Mouse (Mus musculus): Measurements from ENCODE around the gene Rnf34. TPM values are rescaled to one million over a fixed set of nuclear protein-coding genes. Genes with fewer than 3 reads are reported as not detected.

Gene Rnf34
- total and polyA plus RNA-seq, 2 experiments from 2014 or later: 32.1 to 46.6 TPM

DNA sequence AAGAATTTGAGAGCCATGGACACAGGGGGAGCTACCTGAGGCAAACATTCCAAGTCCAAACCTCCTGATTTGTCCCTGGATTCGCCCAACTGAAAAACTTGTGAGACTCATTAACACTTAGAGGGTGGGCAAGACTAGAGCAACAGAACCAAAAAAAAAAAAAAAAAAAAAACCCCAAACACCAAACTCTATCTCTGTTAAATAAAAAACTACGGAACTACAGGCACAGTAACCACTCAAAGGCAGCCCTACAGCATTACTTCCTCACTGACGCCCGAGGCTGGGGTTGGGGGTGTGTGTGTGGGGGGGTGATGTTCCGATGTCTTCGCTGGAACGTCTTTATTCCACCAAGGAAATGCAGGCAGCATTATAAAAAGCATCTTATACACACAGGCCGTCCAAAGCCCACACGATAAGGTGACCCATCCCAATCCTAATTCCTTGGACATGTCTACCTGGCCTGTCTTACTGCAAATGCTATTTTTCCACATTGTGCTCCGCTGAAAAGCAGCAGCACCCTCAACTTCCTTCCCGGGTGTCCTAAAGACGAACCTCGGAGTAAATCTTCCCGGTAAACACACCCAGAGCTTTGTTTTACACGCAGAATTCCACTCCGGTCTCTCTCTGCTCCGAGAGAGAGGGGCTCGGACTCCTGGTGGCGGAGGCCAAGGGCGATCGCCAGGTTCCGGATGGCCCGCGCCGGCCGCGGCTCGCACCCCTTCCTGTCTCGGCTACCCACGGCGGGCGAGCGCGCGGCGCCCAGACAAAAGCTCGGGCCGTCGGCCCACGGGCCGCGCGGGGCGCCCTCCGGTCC is 49.3 kb downstream of the Rnf34 start:
- no peak for TF ChIP-seq CTCF (IDR thresholded peaks at IDR 0.05; ENCODE audit: low read depth)
- WGBS: under 1% methylated on average over 39 of the region's 45 CpGs
- ATAC-seq: no peak

GRCm38 (mm10) chr5:122899777-122900557 is 50.1 kb downstream of the Rnf34 start:
- ATAC-seq (peak; percentile 97), DNase-seq (peak; percentile 95)
- TF ChIP-seq CTCF (IDR thresholded peaks at IDR 0.05; ENCODE audit: low read depth): peak; percentile 30; the same call in 1 of the 2 replicates
- WGBS: under 1% methylated on average over 92 of the region's 120 CpGs
- H3K36me3 ChIP-seq (ENCODE audit: insufficient read depth): no peaks in the 10 kb centered on the region; the same call in 1 of the 2 replicates
- peak overlapping the region; percentile 87 for H3K27ac ChIP-seq (ENCODE audit: low read depth, low read length)
- H3K9ac ChIP-seq: peak overlapping the region; percentile 68
- H3K4me3 ChIP-seq (ENCODE audit: low read depth, low read length): peak overlapping the region; percentile 93
- H3K4me2 ChIP-seq (ENCODE audit: low read depth): peak overlapping the region; percentile 71
- H3K9me3 ChIP-seq (ENCODE audit: low read length): no peaks in the 10 kb centered on the region
- H3K4me1 ChIP-seq (ENCODE audit: insufficient read depth): peaks cover 19% of the 10 kb centered on the region
- no peaks in the 10 kb centered on the region for H3K27me3 ChIP-seq (ENCODE audit: insufficient read depth, low read length)

More for the DNA sequence above, 49.3 kb downstream of the Rnf34 start:
- Histone ChIP-seq H3K9me3 (ENCODE audit: low read length) (no peaks in the 10 kb centered on the region), H3K9ac (peak overlapping the region; percentile 68), H3K4me2 (ENCODE audit: low read depth) (peak overlapping the region; percentile 71), H3K36me3 (ENCODE audit: insufficient read depth) (no peaks in the 10 kb centered on the region), H3K4me3 (ENCODE audit: low read depth, low read length) (peak overlapping the region; percentile 93), H3K4me1 (ENCODE audit: insufficient read depth) (peaks cover 19% of the 10 kb centered on the region), H3K27me3 (ENCODE audit: insufficient read depth, low read length) (no peaks in the 10 kb centered on the region), H3K27ac (ENCODE audit: low read depth, low read length) (peak overlapping the region; percentile 87)
- DNase-seq: peak; percentile 48

- 2% methylated on average over 33 of the region's 33 CpGs for WGBS
- no peak for TF ChIP-seq CTCF (IDR thresholded peaks at IDR 0.05; ENCODE audit: low read depth)
- DNase-seq: no peak
Observed at GRCm38 (mm10) chr5:122900558-122901171, 50.8 kb downstream of the Rnf34 start.

DNA sequence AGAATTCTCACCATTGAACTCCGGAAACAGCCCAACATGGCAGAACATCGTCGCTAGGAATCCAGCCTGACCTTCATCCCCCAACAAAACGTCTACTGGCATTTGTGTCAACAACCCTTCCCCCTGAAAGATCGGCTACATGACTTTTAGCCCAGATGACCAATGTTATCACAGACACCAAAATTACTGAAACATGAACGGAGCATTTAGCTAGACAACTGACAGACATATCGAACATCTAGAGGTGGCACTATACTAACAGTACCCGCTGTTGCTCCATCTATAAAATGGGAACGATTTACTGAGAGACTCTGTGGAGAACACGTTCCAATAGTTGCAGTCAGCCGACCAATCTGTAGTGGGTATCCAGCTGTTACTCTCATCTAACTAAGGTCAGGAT is 51.3 kb downstream of the Rnf34 start:
- ATAC-seq: no peak
- 56% methylated on average over 11 of the region's 11 CpGs for WGBS
- Histone ChIP-seq H3K27ac (ENCODE audit: low read depth, low read length) (peak overlapping the region; percentile 87), H3K4me1 (ENCODE audit: insufficient read depth) (peaks cover 19% of the 10 kb centered on the region), H3K27me3 (ENCODE audit: insufficient read depth, low read length) (no peaks in the 10 kb centered on the region), H3K4me3 (ENCODE audit: low read depth, low read length) (peak overlapping the region; percentile 93), H3K9ac (peak overlapping the region; percentile 68), H3K36me3 (ENCODE audit: insufficient read depth) (no peaks in the 10 kb centered on the region; the same call in 1 of the 2 replicates), H3K4me2 (ENCODE audit: low read depth) (peak overlapping the region; percentile 71), H3K9me3 (ENCODE audit: low read length) (no peaks in the 10 kb centered on the region)
- DNase-seq: no peak
- TF ChIP-seq CTCF (IDR thresholded peaks at IDR 0.05; ENCODE audit: low read depth): no peak

More at GRCm38 (mm10) chr5:122900558-122901171, 50.8 kb downstream of the Rnf34 start:
- Histone ChIP-seq H3K27ac (ENCODE audit: low read depth, low read length) (peak overlapping the region; percentile 87), H3K9me3 (ENCODE audit: low read length) (no peaks in the 10 kb centered on the region), H3K4me2 (ENCODE audit: low read depth) (peak overlapping the region; percentile 71), H3K27me3 (ENCODE audit: insufficient read depth, low read length) (no peaks in the 10 kb centered on the region), H3K9ac (peak overlapping the region; percentile 68), H3K36me3 (ENCODE audit: insufficient read depth) (no peaks in the 10 kb centered on the region; the same call in 1 of the 2 replicates), H3K4me3 (ENCODE audit: low read depth, low read length) (peak overlapping the region; percentile 93), H3K4me1 (ENCODE audit: insufficient read depth) (peaks cover 19% of the 10 kb centered on the region)
- no peak; the same call in 1 of the 2 replicates for ATAC-seq

DNA sequence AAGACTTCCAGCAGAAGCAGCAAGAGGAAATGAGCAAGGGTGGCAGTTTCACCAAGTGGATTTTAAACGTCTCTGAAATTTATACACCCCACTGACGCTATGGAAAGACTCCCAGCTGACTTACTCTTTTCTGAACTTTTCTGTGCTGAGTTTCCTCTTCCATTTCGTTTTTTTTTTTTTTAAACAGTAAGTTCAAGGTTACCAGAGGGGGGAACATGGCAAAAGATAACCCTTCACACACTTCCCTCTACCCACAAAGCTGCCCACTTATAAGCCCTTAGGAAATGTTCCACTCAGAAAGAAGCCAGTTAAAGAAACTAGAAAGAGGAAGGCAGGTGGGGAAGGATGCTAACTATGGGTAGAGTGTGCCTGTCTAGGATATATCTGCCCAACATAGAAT is 51.8 kb downstream of the Rnf34 start:
- no peak overlapping the region for H3K4me3 ChIP-seq (ENCODE audit: low read depth, low read length)
- no peak overlapping the region for H3K9ac ChIP-seq
- ATAC-seq (no peak), DNase-seq (no peak)
- H3K27ac ChIP-seq (ENCODE audit: low read depth, low read length): 0 out of 2 replicates have a peak overlapping the region, but pooled peaks have one; percentile 87
- no peaks in the 10 kb centered on the region; the same call in 1 of the 2 replicates for H3K36me3 ChIP-seq (ENCODE audit: insufficient read depth)
- no peak overlapping the region for H3K4me2 ChIP-seq (ENCODE audit: low read depth)
- 62% methylated on average over 3 of the region's 3 CpGs for WGBS
- no peaks in the 10 kb centered on the region for H3K9me3 ChIP-seq (ENCODE audit: low read length)
- H3K4me1 ChIP-seq (ENCODE audit: insufficient read depth): peaks cover 19% of the 10 kb centered on the region
- no peaks in the 10 kb centered on the region for H3K27me3 ChIP-seq (ENCODE audit: insufficient read depth, low read length)
- no peak for TF ChIP-seq CTCF (IDR thresholded peaks at IDR 0.05; ENCODE audit: low read depth)

GRCm38 (mm10) chr5:122902228-122902627 is 52.4 kb downstream of the Rnf34 start:
- Histone ChIP-seq H3K4me1 (ENCODE audit: insufficient read depth) (peaks cover 19% of the 10 kb centered on the region), H3K4me3 (ENCODE audit: low read depth, low read length) (no peak overlapping the region), H3K9ac (no peak overlapping the region), H3K9me3 (ENCODE audit: low read length) (no peaks in the 10 kb centered on the region), H3K4me2 (ENCODE audit: low read depth) (no peak overlapping the region), H3K27me3 (ENCODE audit: insufficient read depth, low read length) (no peaks in the 10 kb centered on the region), H3K36me3 (ENCODE audit: insufficient read depth) (no peaks in the 10 kb centered on the region; the same call in 1 of the 2 replicates), H3K27ac (ENCODE audit: low read depth, low read length) (no peak overlapping the region)
- no peak for ATAC-seq
- WGBS: 79% methylated on average over 6 of the region's 6 CpGs
- no peak for DNase-seq
- TF ChIP-seq CTCF (IDR thresholded peaks at IDR 0.05; ENCODE audit: low read depth): no peak

Measured in forebrain, postnatal 0 days (tissue).